Mouse (Mus musculus) liver, adult 2 months (tissue): ENCODE data around the gene Esp6. TPM values are rescaled to one million over a fixed set of nuclear protein-coding genes. Genes with fewer than 3 reads are reported as not detected.
"Not testable (repeated sequence)": the region's sequence is repeated elsewhere in the genome, so short reads cannot be mapped to it uniquely, and the experiment has no call there.

Source experiments
- DNase-seq: peaks from one replicate; pipeline ENCODE4 v3.0.0-alpha.2; 2011; ENCODE audit warnings: low read depth, low spot score; ENCODE audit errors: extremely low read depth
- H3K27ac ChIP-seq: fragments of 200-500 bp; replicated peaks from 2 replicates; pipeline ENCODE4 v1.5.1; 2012; ENCODE audit warnings: low read depth, mild to moderate bottlenecking, control low read depth, inconsistent platforms, low read length; ENCODE audit not compliant: insufficient read depth
- H3K27me3 ChIP-seq: fragments of 200-500 bp; 2 replicates; pipeline ENCODE4 v1.6.1; 2012; ENCODE audit warnings: mild to moderate bottlenecking, moderate library complexity, low read length, inconsistent platforms; ENCODE audit not compliant: control insufficient read depth, insufficient read depth
- H3K36me3 ChIP-seq: fragments of 200-500 bp; 2 replicates; pipeline ENCODE4 v1.6.1; 2012; ENCODE audit warnings: low read length, inconsistent platforms; ENCODE audit not compliant: control insufficient read depth, insufficient read depth
- H3K4me1 ChIP-seq: fragments of 200-500 bp; 2 replicates; pipeline ENCODE4 v1.6.1; 2011; ENCODE audit warnings: low read length; ENCODE audit not compliant: control insufficient read depth, insufficient read depth
- H3K4me3 ChIP-seq: fragments of 200-500 bp; 2 replicates; pipeline ENCODE4 v1.5.1; 2011; ENCODE audit warnings: low read depth, mild to moderate bottlenecking, control low read depth, low read length, moderate library complexity; ENCODE audit not compliant: insufficient read depth
- H3K79me2 ChIP-seq: fragments of 200-500 bp; 2 replicates; pipeline ENCODE4 v1.6.1; 2012; ENCODE audit warnings: inconsistent platforms, mild to moderate bottlenecking, low read length, moderate library complexity; ENCODE audit not compliant: control insufficient read depth, insufficient read depth
- H3K9ac ChIP-seq: fragments of 200-500 bp; 2 replicates; pipeline ENCODE4 v1.6.1; 2012; ENCODE audit warnings: low read depth, mild to moderate bottlenecking, control low read depth, inconsistent platforms, low read length
- CTCF ChIP-seq: fragments of 200-500 bp; IDR thresholded peaks from 2 replicates; pipeline ENCODE4 v1.5.1; 2011; ENCODE audit warnings: low read depth, low read length, control low read depth
- POLR2A ChIP-seq: fragments of 200-500 bp; IDR thresholded peaks from 2 replicates; pipeline ENCODE4 v1.6.1; 2011; ENCODE audit warnings: low read length, control low read depth; ENCODE audit not compliant: insufficient read depth; ENCODE audit errors: extremely low read depth
- WGBS: fragments of 180-500 bp; shearing (Covaris S2); methylation state at CpG from one replicate; pipeline ENCODE4 v1.1.7; 2018; 5-methylcytosine and 5-hydroxymethylcytosine counted together
- polyA plus RNA-seq: library from polyadenylated mRNA; depleted of rRNA; stranded (reverse); fragments of >200 nt; gene quantifications from 2 replicates; pipeline ENCODE4 v1.2.3, GENCODE M21; 2012; rRNA removed
- total RNA-seq: library from RNA; depleted of rRNA; stranded (reverse); fragments of >200 nt; gene quantifications from 2 replicates; pipeline ENCODE4 v1.2.3, GENCODE M21; 2014; rRNA removed

The Esp6 gene
- total RNA-seq (not detected in 2 replicates), polyA plus RNA-seq (not detected in 2 replicates)

GRCm38 (mm10) chr17:40561207-40561606 lies at the start of gene Esp6:
Esp6 (plus strand) TSS chr17:40561507.
- no peak for DNase-seq
- TF ChIP-seq POLR2A (no peak), CTCF (no peak)
- Histone ChIP-seq H3K27me3 (no peaks in the 10 kb centered on the region), H3K36me3 (no peaks in the 10 kb centered on the region), H3K27ac (no peak within 1 kb of the TSS), H3K4me3 (no peak within 1 kb of the TSS), H3K9ac (no peak within 1 kb of the TSS), H3K79me2 (no peaks in the 10 kb centered on the region), H3K4me1 (no peaks in the 10 kb centered on the region)
- WGBS, result 83% methylated on average over 5 of the region's 5 CpGs

GRCm38 (mm10) chr17:40519818-40520217 lies 41.5 kb upstream of the Esp6 start, which contains the start of gene Esp8:
Esp8 (plus strand) TSS chr17:40520022.
- Histone ChIP-seq H3K36me3 (no peaks in the 10 kb centered on the region), H3K27me3 (no peaks in the 10 kb centered on the region), H3K9ac (no peak within 1 kb of the TSS), H3K79me2 (no peaks in the 10 kb centered on the region), H3K4me3 (no peak within 1 kb of the TSS), H3K4me1 (no peaks in the 10 kb centered on the region), H3K27ac (no peak within 1 kb of the TSS)
- TF ChIP-seq CTCF (no peak), POLR2A (no peak)
- 65% methylated on average over 3 of the region's 3 CpGs for WGBS
- DNase-seq, result no peak

- H3K27me3 ChIP-seq, result no peaks in the 10 kb centered on the region
- H3K9ac ChIP-seq, result no peak overlapping the region
- no peak overlapping the region for H3K27ac ChIP-seq
- TF ChIP-seq CTCF, result no peak
- no peak for TF ChIP-seq POLR2A
- no peak for DNase-seq
- H3K4me1 ChIP-seq, result no peaks in the 10 kb centered on the region
- no peaks in the 10 kb centered on the region for H3K79me2 ChIP-seq
- H3K4me3 ChIP-seq, result no peak overlapping the region
- H3K36me3 ChIP-seq, result no peaks in the 10 kb centered on the region
- 74% methylated on average over 3 of the region's 3 CpGs for WGBS
Observed at GRCm38 (mm10) chr17:40529813-40530212, 31.5 kb upstream of the Esp6 start.

GRCm38 (mm10) chr17:40531147-40531546 lies 30.2 kb upstream of the Esp6 start:
- H3K27me3 ChIP-seq, result no peaks in the 10 kb centered on the region
- 86% methylated on average over 1 of the region's 1 CpGs for WGBS

GRCm38 (mm10) chr17:40547005-40547404 lies 14.3 kb upstream of the Esp6 start:
- not testable (repeated sequence) for H3K79me2 ChIP-seq, H3K36me3 ChIP-seq, DNase-seq, H3K9ac ChIP-seq, H3K27ac ChIP-seq, H3K27me3 ChIP-seq, H3K4me3 ChIP-seq, H3K4me1 ChIP-seq
- 28% methylated on average over 5 of the region's 5 CpGs for WGBS

More at GRCm38 (mm10) chr17:40531147-40531546, 30.2 kb upstream of the Esp6 start:
- no peak for DNase-seq
- Histone ChIP-seq H3K4me1 (no peaks in the 10 kb centered on the region), H3K27ac (no peak overlapping the region), H3K4me3 (no peak overlapping the region), H3K36me3 (no peaks in the 10 kb centered on the region), H3K79me2 (no peaks in the 10 kb centered on the region), H3K9ac (no peak overlapping the region)
- no peak for TF ChIP-seq CTCF
- no peak for TF ChIP-seq POLR2A

GRCm38 (mm10) chr17:40553470-40553869 lies 7.8 kb upstream of the Esp6 start:
- DNase-seq, result no peak
- no peak for TF ChIP-seq POLR2A
- TF ChIP-seq CTCF, result no peak
- Histone ChIP-seq H3K4me1 (no peaks in the 10 kb centered on the region), H3K27ac (no peak overlapping the region), H3K9ac (no peak overlapping the region), H3K4me3 (no peak overlapping the region), H3K36me3 (no peaks in the 10 kb centered on the region), H3K79me2 (no peaks in the 10 kb centered on the region), H3K27me3 (no peaks in the 10 kb centered on the region)
- WGBS, result 93% methylated on average over 1 of the region's 1 CpGs

- not testable (repeated sequence) for H3K27ac ChIP-seq, DNase-seq, H3K4me1 ChIP-seq, H3K79me2 ChIP-seq, H3K27me3 ChIP-seq, H3K36me3 ChIP-seq, H3K9ac ChIP-seq, H3K4me3 ChIP-seq
- 45% methylated on average over 6 of the region's 6 CpGs for WGBS
Observed at GRCm38 (mm10) chr17:40583906-40584305, 22.6 kb downstream of the Esp6 start.
